Mouse (Mus musculus) liver, embryonic 14 days (tissue): ENCODE measurements around the gene Zfp12. TPM values are rescaled to one million over a fixed set of nuclear protein-coding genes. Genes with fewer than 3 reads are reported as not detected.

Experiments
- polyA plus RNA-seq: library from polyadenylated mRNA; depleted of rRNA; stranded (reverse); fragments of >200 nt; gene quantifications from 2 replicates; pipeline ENCODE4 v1.2.3, GENCODE M21; 2012; rRNA removed

Gene Zfp12
- polyA plus RNA-seq = 2.1 and 2.3 TPM in 2 replicates

GRCm38 (mm10) chr5:143235028-143235693 is at the start of gene Zfp12:
Gene Zfp12 (plus strand): TSS chr5:143235163.

GRCm38 (mm10) chr5:143226790-143227189 is 8.2 kb upstream of the Zfp12 start, which contains the start of gene Spdye4a:
Gene Spdye4a (minus strand): TSS chr5:143226890.

DNA sequence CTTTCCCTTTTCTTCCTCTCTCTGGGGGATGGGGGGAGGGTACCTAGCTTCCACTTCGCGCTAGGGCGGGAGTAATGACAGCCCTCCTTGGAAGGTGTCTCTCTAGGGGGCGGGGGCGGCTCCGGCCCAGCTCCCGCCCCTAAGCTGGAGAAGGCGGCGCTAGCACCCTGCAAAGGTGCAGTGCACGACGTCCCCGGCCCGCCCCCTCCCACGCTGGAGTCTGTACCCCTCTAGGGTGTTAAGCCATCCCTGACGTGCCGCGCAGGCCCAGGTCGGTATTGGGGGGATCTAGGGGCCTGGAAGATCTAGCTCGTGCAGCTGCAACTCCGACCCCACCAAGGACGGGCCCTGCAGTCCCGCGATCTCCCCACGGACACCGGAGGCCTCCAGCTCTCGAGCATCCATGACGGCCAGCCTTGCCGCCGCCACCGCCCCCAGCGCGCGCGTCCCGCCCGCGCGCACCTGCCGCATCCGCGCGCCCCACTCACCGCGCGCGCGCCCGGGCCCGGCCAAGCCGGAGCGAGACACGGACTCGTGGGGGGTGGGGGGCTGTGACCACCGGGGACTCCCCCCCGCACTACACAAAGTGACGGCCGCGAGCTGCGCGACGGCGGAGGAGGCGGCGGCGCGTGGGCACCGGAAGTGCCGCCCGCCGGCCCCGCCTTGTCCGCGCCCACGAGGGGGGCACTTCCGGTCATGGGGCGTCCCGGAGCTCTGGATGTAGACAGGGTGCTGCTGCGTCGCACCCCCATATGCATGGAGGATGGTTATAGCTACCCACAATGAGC is 34.6 kb downstream of the Zfp12 start, which contains the start of gene Zfp316:
Zfp316 (minus strand) TSS at position 660 of the 788 bp plus-strand sequence.

GRCm38 (mm10) chr5:143293404-143293803 is 58.4 kb downstream of the Zfp12 start, which contains the start of gene Zfp853:
Gene Zfp853 (minus strand): TSS chr5:143293623.

Other genes with a start within 250 kb of the Zfp12 start
- 9.2 and 9.6 TPM in 2 replicates for gene Rnf216, start 122.2 kb upstream of the Zfp12 start, polyA plus RNA-seq
- not detected in 2 replicates for gene Olfr718-ps1, start 87.6 kb upstream of the Zfp12 start, polyA plus RNA-seq
- 1.9 and 2.0 TPM in 2 replicates for gene Rbak, start 54.4 kb upstream of the Zfp12 start, polyA plus RNA-seq
- gene Spdye4b, start 54.1 kb upstream of the Zfp12 start, polyA plus RNA-seq = not detected in 2 replicates
- not detected in 2 replicates for gene Spdye4a, start 8.3 kb upstream of the Zfp12 start, polyA plus RNA-seq
- gene Zfp316, start 34.9 kb downstream of the Zfp12 start, polyA plus RNA-seq = 0.27 and 0.32 TPM in 2 replicates
- gene Zfp853, start 58.5 kb downstream of the Zfp12 start, polyA plus RNA-seq = 0.06 and 0.08 TPM in 2 replicates
- 10.8 and 13.9 TPM in 2 replicates for gene E130309D02Rik, start 80.2 kb downstream of the Zfp12 start, polyA plus RNA-seq
- 15.1 and 16.1 TPM in 2 replicates for gene Zdhhc4, start 94.1 kb downstream of the Zfp12 start, polyA plus RNA-seq
- 0.01 and 0.02 TPM in 2 replicates for gene Grid2ip, start 122.2 kb downstream of the Zfp12 start, polyA plus RNA-seq
- 35.5 and 44.9 TPM in 2 replicates for gene Kdelr2, start 168.7 kb downstream of the Zfp12 start, polyA plus RNA-seq
- gene Daglb, start 229.4 kb downstream of the Zfp12 start, polyA plus RNA-seq = 4.0 and 5.2 TPM in 2 replicates